Mouse (Mus musculus): ENCODE data around the gene Mcrip2. TPM values are rescaled to one million over a fixed set of nuclear protein-coding genes. Genes with fewer than 3 reads are reported as not detected.

Gene Mcrip2
- 137 and 165 TPM in 2 replicates for polyA plus RNA-seq (2012)

DNA sequence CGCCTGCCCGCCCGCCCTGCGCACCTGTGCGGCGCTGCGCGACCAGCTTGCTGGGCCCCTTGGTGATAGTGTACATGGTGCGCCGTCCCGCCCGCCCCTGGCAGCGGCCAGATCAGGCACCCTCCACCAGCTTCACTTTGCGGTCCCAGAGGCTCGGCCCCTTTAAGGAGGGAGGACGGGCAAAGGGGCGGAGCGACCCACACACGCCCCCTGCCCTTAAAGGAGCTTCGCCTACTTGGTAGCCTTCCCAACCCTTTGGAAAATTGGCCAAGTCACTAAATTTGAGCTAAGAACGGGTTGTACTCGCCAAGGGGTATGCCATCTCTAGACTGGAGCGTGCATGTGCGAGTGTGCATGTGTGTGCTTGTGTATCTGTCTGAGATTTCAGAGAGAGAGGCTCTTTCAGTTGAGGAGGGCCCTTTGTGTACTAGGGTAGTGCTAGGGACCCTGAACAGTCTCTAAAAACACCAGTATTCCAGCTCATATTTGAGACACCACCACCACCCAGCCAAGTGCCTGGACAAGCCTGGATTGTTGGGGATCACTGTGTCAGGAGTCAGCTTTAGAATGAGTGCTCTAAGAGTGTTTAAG is at the start of gene Mcrip2:
Gene Mcrip2 (minus strand): TSS at position 164 of the 591 bp plus-strand sequence.

DNA sequence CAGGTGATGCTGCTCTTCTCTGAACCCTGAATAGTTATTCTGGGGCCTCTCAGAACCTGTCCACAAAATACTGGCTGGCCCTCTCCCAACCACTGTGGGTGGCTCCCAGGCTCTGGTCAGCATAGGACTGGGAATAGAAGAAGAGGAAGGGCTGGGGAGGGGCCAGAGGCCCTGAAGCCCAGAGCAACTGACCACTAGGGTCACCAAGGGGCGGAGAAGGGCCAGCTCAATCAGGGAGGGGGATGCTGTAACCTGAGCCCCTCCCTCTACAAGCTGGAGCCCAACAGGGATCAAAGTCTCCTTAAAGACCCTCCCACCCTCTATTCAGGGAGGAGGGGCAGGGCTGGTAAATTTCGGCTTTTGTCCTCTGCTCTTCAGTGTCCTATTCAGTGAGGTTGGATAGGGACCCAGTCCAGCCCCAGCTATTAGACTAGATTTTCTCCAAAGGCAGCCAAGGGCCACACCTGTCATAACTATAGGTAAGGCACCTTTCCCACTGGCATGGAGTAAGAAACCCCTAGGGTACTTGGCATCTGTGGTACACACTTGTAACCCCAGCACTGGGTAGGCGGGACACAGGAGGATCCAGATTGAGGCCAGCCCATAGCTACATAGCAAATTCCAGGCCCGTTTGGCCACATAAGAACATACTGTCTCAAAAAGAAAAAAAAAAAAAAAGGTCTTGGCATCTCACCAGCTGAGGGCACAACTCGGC is 11.8 kb upstream of the Mcrip2 start, which contains the start of gene Wfikkn1:
Gene Wfikkn1 (minus strand): TSS at position 663 of the 715 bp plus-strand sequence.

DNA sequence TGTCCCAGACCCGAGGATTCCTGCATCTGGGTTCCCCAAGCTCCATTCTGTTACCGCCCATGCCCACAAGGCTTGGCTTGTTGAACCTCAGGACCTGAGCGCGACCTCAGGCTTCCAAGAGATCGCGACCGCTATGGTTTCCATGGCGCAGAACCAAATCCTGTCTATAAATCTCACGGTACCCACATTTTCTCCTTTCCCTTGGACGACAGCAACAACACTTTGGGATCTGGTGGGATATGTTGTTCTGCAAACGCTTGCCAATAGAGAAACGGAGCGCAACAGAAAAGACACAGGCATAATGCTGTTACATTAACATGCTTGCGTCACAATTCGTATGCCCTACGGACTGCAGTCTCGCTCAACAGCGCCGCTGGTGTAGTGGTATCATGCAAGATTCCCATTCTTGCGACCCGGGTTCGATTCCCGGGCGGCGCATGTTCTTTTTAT is 6.2 kb upstream of the Mcrip2 start, which contains the start of gene Mettl26:
Gene Mettl26 (plus strand): TSS at position 354 of the 450 bp plus-strand sequence.

DNA sequence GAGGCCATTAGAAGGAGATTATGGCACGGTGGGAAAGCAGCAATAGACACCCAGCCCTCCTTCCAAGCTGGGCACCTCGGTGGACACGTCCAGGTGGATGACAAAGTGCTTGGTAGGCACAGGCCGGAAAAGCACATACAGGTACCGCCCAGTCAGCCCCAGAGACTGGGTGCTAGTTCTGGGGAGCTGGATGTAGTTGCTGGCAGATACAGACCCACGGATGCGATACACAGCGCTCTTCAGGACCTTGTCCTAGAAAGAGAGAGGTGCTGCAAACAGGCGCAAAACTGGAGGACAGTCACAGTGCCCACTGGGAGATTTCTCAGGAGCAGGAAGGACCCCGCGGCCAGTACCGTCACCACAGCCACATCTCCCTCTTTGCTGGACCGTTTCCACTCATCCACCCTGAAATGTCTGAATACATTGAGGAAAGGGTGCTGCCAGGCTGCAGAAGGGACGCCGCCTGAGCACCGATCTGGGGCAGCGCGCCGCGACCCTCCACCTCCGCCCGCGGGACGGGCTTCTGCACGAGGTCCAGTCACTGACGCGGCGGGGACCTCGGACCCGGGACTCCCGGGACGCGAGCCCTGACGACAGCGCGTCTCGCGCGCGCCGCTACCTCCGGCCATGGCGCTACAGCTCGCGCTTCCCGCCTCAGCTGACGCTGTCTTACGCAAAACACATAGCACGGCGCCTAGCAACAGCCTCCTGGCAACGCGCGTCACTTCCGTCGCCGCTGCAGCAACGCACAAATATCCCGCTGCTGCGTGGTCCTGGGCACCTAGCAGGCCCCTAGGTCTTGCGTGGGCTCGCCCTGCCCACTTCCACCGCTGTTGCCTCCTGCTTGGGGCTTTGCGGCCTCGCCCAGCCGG is 7.5 kb downstream of the Mcrip2 start, which contains the start of gene Wdr90:
Gene Wdr90 (minus strand): TSS at position 670 of the 872 bp plus-strand sequence.

DNA sequence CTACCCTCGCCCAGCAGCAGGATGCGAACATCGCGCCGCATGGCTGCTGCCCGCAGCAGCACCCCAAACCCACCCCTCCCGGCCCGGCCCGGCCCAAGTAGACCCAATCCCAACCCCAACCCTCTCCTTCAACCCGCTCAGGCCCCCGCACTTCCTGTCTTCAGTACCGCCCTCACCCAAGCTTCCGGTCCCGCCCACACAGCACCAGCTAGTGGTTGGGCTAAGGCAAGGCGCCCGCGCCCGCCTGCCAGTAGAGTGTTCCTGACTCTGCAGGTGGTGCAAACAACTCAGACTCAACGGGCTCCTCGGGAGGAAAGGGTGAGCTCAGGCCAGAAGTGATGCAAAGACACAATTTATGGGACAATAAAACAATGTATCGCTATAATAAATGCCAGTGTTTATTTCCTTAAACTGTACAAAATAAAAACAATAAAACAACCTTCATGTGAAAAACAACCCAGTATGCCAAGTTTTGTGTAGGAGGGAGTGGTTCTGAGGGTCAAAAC is 24.1 kb downstream of the Mcrip2 start, which contains the start of gene Rhot2:
Gene Rhot2 (minus strand): TSS at position 456 of the 506 bp plus-strand sequence.

DNA sequence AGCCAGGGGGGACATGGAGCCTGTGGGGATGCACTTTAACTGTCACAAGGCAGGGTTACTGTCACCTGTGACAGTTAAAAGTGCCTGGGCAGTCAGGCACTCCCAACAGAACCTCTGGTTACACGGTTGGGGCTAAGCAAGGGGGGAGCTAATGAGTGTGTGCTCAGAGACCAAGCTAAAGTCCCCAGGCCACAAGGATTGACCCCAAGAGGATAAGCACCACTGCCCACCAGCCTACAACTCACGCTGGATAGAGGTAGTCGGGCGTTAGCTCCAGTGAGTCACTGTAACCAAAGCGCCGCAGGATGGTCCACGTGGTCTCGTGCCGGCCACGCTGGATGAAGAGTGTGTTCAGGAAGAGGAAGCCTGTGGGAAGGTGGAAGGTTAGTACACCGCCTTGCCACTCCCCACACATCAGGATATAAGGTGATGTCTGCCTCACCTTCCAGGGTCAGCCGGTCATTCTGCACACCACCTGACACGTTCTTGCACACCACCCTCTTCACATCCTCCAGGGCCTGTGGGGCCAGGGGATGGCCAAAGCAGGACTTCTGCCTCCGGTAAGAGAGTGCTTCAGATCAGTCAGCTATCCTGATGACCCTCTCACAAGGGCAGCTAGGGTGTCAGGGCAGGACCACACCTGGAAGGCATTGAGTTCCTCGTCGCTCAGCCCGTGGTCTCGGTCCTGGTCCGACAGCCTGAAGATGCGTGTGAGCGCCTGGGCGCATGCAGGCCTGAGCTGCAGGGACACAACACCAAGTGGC is 27.3 kb downstream of the Mcrip2 start, which contains the start of gene Gm20683:
Gene Gm20683 (minus strand): TSS at position 647 of the 764 bp plus-strand sequence.

DNA sequence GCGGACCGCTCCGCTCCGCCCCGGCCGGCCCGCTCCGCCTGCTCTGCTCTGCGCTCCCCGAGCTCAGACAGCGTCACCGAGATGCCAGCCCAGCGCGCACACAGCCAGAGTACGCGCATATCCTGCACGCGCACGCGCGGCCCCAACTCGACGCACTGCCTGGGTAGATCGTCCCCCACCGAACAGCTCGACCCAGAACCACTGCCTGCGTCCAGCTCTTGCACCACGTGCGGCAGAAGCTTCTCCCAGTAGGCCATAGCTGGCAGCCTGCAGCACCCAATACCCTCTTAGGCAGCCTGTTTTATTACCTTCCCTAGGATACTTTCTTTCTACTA is 31.5 kb downstream of the Mcrip2 start, which contains the start of gene Rhbdl1:
Gene Rhbdl1 (minus strand): TSS at position 220 of the 335 bp plus-strand sequence.

DNA sequence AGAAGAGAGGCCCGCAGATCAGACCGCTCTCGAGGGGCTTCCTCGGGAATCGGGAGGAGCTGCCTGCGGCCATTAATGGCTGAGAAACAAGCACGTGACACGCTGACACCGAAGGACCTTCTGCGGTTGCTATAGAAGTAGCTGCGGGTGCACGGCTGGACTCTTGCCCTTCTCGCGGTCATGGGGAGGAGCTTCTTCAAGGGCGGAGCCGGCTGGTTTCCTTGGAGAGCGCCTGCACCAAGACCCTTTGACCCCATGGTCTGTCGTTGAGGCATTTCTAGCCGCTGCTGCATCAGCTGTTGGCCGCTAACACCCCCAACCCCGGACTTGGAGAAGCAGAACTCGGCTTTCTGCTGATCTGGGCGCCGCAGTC is 35.3 kb downstream of the Mcrip2 start, which contains the start of gene Stub1:
Gene Stub1 (minus strand): TSS at position 114 of the 373 bp plus-strand sequence.

DNA sequence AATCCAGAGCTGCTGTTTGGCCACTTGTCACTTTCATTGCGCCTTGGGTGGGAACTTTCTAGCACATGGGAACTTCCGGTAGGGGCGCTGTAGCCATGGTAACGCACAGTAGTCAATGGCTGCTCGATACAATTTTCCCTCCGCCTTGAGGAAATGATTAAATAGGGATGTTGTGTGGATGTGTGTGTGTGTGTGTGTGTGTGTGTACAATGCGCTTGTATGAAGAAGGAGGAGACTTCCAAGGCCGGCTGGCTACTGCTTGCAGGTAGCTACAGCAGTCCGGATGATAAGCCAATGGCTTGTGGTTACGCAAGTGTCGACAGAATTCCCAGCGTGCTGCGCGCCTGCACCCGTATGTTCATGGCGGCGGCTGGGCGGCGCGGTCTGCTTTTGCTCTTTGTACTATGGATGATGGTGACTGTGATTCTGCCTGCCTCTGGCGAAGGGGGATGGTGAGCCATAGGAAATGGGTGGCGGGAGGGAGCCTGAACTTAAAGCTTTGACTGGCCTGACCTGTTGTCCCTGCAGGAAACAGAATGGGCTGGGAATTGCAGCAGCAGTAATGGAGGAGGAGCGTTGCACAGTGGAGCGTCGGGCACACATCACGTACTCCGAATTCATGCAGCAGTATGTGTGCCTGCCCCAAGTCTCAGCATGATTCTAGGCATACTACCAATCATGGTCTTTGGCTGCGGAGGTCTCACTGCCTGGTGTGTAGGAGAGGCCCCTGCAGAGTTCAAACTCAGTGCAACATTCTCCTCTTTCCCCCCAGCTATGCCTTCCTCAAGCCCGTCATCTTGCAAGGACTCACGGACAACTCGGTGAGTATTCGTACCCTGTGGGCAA is 39.6 kb downstream of the Mcrip2 start, which contains the start of gene Jmjd8:
Gene Jmjd8 (plus strand): TSS at position 156 of the 846 bp plus-strand sequence.

DNA sequence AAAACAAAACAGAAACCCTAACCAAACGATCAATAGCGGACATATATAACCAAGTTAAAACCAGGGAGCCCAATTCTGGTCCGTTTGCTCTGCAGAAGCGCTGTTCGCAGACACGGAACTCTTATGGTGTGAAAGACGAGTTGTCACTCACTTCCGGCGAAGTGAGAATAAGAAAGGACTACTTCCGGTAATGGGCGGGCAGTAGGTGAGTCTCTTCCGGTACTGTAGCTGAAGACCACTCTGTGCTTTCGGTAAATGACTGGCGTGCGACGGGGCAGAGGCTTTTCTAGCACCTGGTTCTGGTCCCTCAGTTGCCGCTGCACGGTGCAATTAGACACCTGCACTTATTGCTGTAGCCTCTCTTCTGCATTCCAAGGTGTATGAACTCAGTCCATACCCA is 45.1 kb downstream of the Mcrip2 start, which contains the start of gene Wdr24:
Gene Wdr24 (plus strand): TSS at position 176 of the 400 bp plus-strand sequence.

Other genes starting within 250 kb of the Mcrip2 start
- gene Gng13, start 151.6 kb downstream of the Mcrip2 start, polyA plus RNA-seq (2012) = not detected in 2 replicates
- gene Chtf18, start 141.3 kb downstream of the Mcrip2 start, polyA plus RNA-seq (2012) = 62.0 and 75.4 TPM in 2 replicates
- gene Rpusd1, start 141.1 kb downstream of the Mcrip2 start, polyA plus RNA-seq (2012) = 29.2 and 34.8 TPM in 2 replicates
- gene Mslnl, start 132.7 kb downstream of the Mcrip2 start, polyA plus RNA-seq (2012) = 0.04 TPM in 1 of 2 replicates, not detected in the other
- not detected in 2 replicates for gene Msln, start 114.4 kb downstream of the Mcrip2 start, polyA plus RNA-seq (2012)
- gene Narfl, start 95.0 kb downstream of the Mcrip2 start, polyA plus RNA-seq (2012) = 19.6 and 19.7 TPM in 2 replicates
- 28.8 and 33.6 TPM in 2 replicates for gene Haghl, start 83.1 kb downstream of the Mcrip2 start, polyA plus RNA-seq (2012)
- 0.11 TPM in 1 of 2 replicates, not detected in the other for gene Ccdc78, start 82.2 kb downstream of the Mcrip2 start, polyA plus RNA-seq (2012)
- gene Fam173a, start 75.9 kb downstream of the Mcrip2 start, polyA plus RNA-seq (2012) = 40.2 and 41.6 TPM in 2 replicates
- gene AC134908.4, start 73.1 kb downstream of the Mcrip2 start, polyA plus RNA-seq (2012) = not detected in 2 replicates
- 132 and 135 TPM in 2 replicates for gene Metrn, start 71.6 kb downstream of the Mcrip2 start, polyA plus RNA-seq (2012)
- gene Fbxl16, start 59.7 kb downstream of the Mcrip2 start, polyA plus RNA-seq (2012) = 0.12 and 0.13 TPM in 2 replicates
- gene Wdr24, start 45.1 kb downstream of the Mcrip2 start, polyA plus RNA-seq (2012) = 8.2 and 8.6 TPM in 2 replicates
- 9.7 and 11.1 TPM in 2 replicates for gene Jmjd8, start 39.9 kb downstream of the Mcrip2 start, polyA plus RNA-seq (2012)
- 153 and 162 TPM in 2 replicates for gene Stub1, start 35.4 kb downstream of the Mcrip2 start, polyA plus RNA-seq (2012)
- gene Rhbdl1, start 31.5 kb downstream of the Mcrip2 start, polyA plus RNA-seq (2012) = 2.0 and 2.5 TPM in 2 replicates
- 9.8 and 11.1 TPM in 2 replicates for gene Gm20683, start 27.0 kb downstream of the Mcrip2 start, polyA plus RNA-seq (2012)
- 116 and 144 TPM in 2 replicates for gene Rhot2, start 23.9 kb downstream of the Mcrip2 start, polyA plus RNA-seq (2012)
- 25.5 and 31.2 TPM in 2 replicates for gene Wdr90, start 7.3 kb downstream of the Mcrip2 start, polyA plus RNA-seq (2012)
- 49.6 and 51.3 TPM in 2 replicates for gene Mettl26, start 6.3 kb upstream of the Mcrip2 start, polyA plus RNA-seq (2012)
- 3.7 and 7.4 TPM in 2 replicates for gene Wfikkn1, start 12.1 kb upstream of the Mcrip2 start, polyA plus RNA-seq (2012)
- 11.1 and 12.9 TPM in 2 replicates for gene Rab40c, start 51.0 kb upstream of the Mcrip2 start, polyA plus RNA-seq (2012)
- 135 and 143 TPM in 2 replicates for gene Pigq, start 76.2 kb upstream of the Mcrip2 start, polyA plus RNA-seq (2012)
- 0.50 TPM in 1 of 2 replicates, not detected in the other for gene Nhlrc4, start 76.2 kb upstream of the Mcrip2 start, polyA plus RNA-seq (2012)
- gene A930017K11Rik, start 83.8 kb upstream of the Mcrip2 start, polyA plus RNA-seq (2012) = 0.02 and 0.04 TPM in 2 replicates
- gene Capn15, start 117.0 kb upstream of the Mcrip2 start, polyA plus RNA-seq (2012) = 46.0 and 55.2 TPM in 2 replicates
- gene Rab11fip3, start 200.8 kb upstream of the Mcrip2 start, polyA plus RNA-seq (2012) = 5.8 and 10.9 TPM in 2 replicates
- 0.79 and 1.8 TPM in 2 replicates for gene Decr2, start 221.6 kb upstream of the Mcrip2 start, polyA plus RNA-seq (2012)
- gene Nme4, start 226.8 kb upstream of the Mcrip2 start, polyA plus RNA-seq (2012) = 136 and 164 TPM in 2 replicates
- gene Tmem8, start 244.5 kb upstream of the Mcrip2 start, polyA plus RNA-seq (2012) = 14.6 and 15.2 TPM in 2 replicates